Mouse (Mus musculus) liver, adult 2 months (tissue): ENCODE measurements at regions not wholly inside any gene's neighbourhood (a gene's known extent, or its start where the extent isn't known, plus 50 kb on each side); places are given as distances from the start of the nearest gene placed in this dataset.
A peak's percentile ranks its signal among the peaks of the same experiment; 100 is the strongest.

Experiments used
- DNase-seq: peaks from one replicate; pipeline ENCODE4 v3.0.0-alpha.2; 2011; ENCODE audit warnings: low read depth, low spot score; ENCODE audit errors: extremely low read depth
- H3K27ac ChIP-seq: fragments of 200-500 bp; replicated peaks from 2 replicates; pipeline ENCODE4 v1.5.1; 2012; ENCODE audit warnings: low read depth, mild to moderate bottlenecking, control low read depth, inconsistent platforms, low read length; ENCODE audit not compliant: insufficient read depth
- H3K27me3 ChIP-seq: fragments of 200-500 bp; 2 replicates; pipeline ENCODE4 v1.6.1; 2012; ENCODE audit warnings: mild to moderate bottlenecking, moderate library complexity, low read length, inconsistent platforms; ENCODE audit not compliant: control insufficient read depth, insufficient read depth
- H3K36me3 ChIP-seq: fragments of 200-500 bp; 2 replicates; pipeline ENCODE4 v1.6.1; 2012; ENCODE audit warnings: low read length, inconsistent platforms; ENCODE audit not compliant: control insufficient read depth, insufficient read depth
- H3K4me1 ChIP-seq: fragments of 200-500 bp; 2 replicates; pipeline ENCODE4 v1.6.1; 2011; ENCODE audit warnings: low read length; ENCODE audit not compliant: control insufficient read depth, insufficient read depth
- H3K4me3 ChIP-seq: fragments of 200-500 bp; 2 replicates; pipeline ENCODE4 v1.5.1; 2011; ENCODE audit warnings: low read depth, mild to moderate bottlenecking, control low read depth, low read length, moderate library complexity; ENCODE audit not compliant: insufficient read depth
- H3K79me2 ChIP-seq: fragments of 200-500 bp; 2 replicates; pipeline ENCODE4 v1.6.1; 2012; ENCODE audit warnings: inconsistent platforms, mild to moderate bottlenecking, low read length, moderate library complexity; ENCODE audit not compliant: control insufficient read depth, insufficient read depth
- H3K9ac ChIP-seq: fragments of 200-500 bp; 2 replicates; pipeline ENCODE4 v1.6.1; 2012; ENCODE audit warnings: low read depth, mild to moderate bottlenecking, control low read depth, inconsistent platforms, low read length
- CTCF ChIP-seq: fragments of 200-500 bp; IDR thresholded peaks from 2 replicates; pipeline ENCODE4 v1.5.1; 2011; ENCODE audit warnings: low read depth, low read length, control low read depth
- POLR2A ChIP-seq: fragments of 200-500 bp; IDR thresholded peaks from 2 replicates; pipeline ENCODE4 v1.6.1; 2011; ENCODE audit warnings: low read length, control low read depth; ENCODE audit not compliant: insufficient read depth; ENCODE audit errors: extremely low read depth
- WGBS: fragments of 180-500 bp; shearing (Covaris S2); methylation state at CpG from one replicate; pipeline ENCODE4 v1.1.7; 2018; 5-methylcytosine and 5-hydroxymethylcytosine counted together

GRCm38 (mm10) chr2:64394199-64394598, 296.4 kb upstream of the Fign start:
- WGBS = 88% methylated on average over 8 of the region's 8 CpGs
- Histone ChIP-seq H3K79me2 (no peaks in the 10 kb centered on the region), H3K27me3 (no peaks in the 10 kb centered on the region; the same call in 1 of the 2 replicates), H3K4me1 (no peaks in the 10 kb centered on the region), H3K4me3 (no peak overlapping the region), H3K9ac (no peak overlapping the region), H3K36me3 (no peaks in the 10 kb centered on the region), H3K27ac (no peak overlapping the region)
- TF ChIP-seq POLR2A (no peak), CTCF (no peak)
- no peak for DNase-seq

GRCm38 (mm10) chr2:64369791-64370190, 272.0 kb upstream of the Fign start:
- H3K27ac ChIP-seq = no peak overlapping the region
- H3K4me3 ChIP-seq = no peak overlapping the region
- no peaks in the 10 kb centered on the region for H3K4me1 ChIP-seq
- no peak overlapping the region for H3K9ac ChIP-seq
- no peaks in the 10 kb centered on the region for H3K27me3 ChIP-seq
- DNase-seq = no peak
- no peaks in the 10 kb centered on the region for H3K79me2 ChIP-seq
- TF ChIP-seq POLR2A (no peak), CTCF (no peak)
- WGBS = 84% methylated on average over 2 of the region's 2 CpGs
- no peaks in the 10 kb centered on the region for H3K36me3 ChIP-seq

- no peaks in the 10 kb centered on the region for H3K27me3 ChIP-seq
- no peak overlapping the region for H3K9ac ChIP-seq
- no peaks in the 10 kb centered on the region for H3K36me3 ChIP-seq
- no peak for DNase-seq
- no peaks in the 10 kb centered on the region for H3K79me2 ChIP-seq
- no peak overlapping the region for H3K4me3 ChIP-seq
- H3K27ac ChIP-seq = no peak overlapping the region
- TF ChIP-seq CTCF = no peak
- TF ChIP-seq POLR2A = no peak
- 93% methylated on average over 7 of the region's 7 CpGs for WGBS
- H3K4me1 ChIP-seq = no peaks in the 10 kb centered on the region
Measured at GRCm38 (mm10) chr2:64367188-64367587, 269.4 kb upstream of the Fign start.

- Histone ChIP-seq H3K4me3 (no peak overlapping the region), H3K9ac (no peak overlapping the region), H3K79me2 (no peaks in the 10 kb centered on the region), H3K4me1 (no peaks in the 10 kb centered on the region), H3K27ac (no peak overlapping the region), H3K36me3 (no peaks in the 10 kb centered on the region), H3K27me3 (no peaks in the 10 kb centered on the region)
- 93% methylated on average over 5 of the region's 5 CpGs for WGBS
- no peak for TF ChIP-seq POLR2A
- no peak for TF ChIP-seq CTCF
- no peak for DNase-seq
Measured at GRCm38 (mm10) chr2:64366528-64366927, 268.7 kb upstream of the Fign start.

GRCm38 (mm10) chr2:64356286-64356685, 258.4 kb upstream of the Fign start:
- no peaks in the 10 kb centered on the region for H3K36me3 ChIP-seq
- no peaks in the 10 kb centered on the region for H3K27me3 ChIP-seq
- no peak overlapping the region for H3K9ac ChIP-seq
- no peak overlapping the region for H3K27ac ChIP-seq
- no peaks in the 10 kb centered on the region for H3K4me1 ChIP-seq
- no peak for DNase-seq
- H3K79me2 ChIP-seq = no peaks in the 10 kb centered on the region
- no peak overlapping the region for H3K4me3 ChIP-seq
- TF ChIP-seq POLR2A = no peak
- no peak for TF ChIP-seq CTCF
- WGBS = 96% methylated on average over 4 of the region's 4 CpGs

GRCm38 (mm10) chr2:64325499-64325898, 227.7 kb upstream of the Fign start:
- H3K4me3 ChIP-seq = no peak overlapping the region
- no peaks in the 10 kb centered on the region for H3K27me3 ChIP-seq
- 53% methylated on average over 2 of the region's 2 CpGs for WGBS
- H3K4me1 ChIP-seq = no peaks in the 10 kb centered on the region
- no peak for TF ChIP-seq CTCF
- no peak for TF ChIP-seq POLR2A
- no peak overlapping the region for H3K27ac ChIP-seq
- peak; percentile 10 for DNase-seq
- no peaks in the 10 kb centered on the region for H3K36me3 ChIP-seq
- no peak overlapping the region for H3K9ac ChIP-seq
- no peaks in the 10 kb centered on the region for H3K79me2 ChIP-seq
